Mouse (Mus musculus) forebrain, embryonic 11.5 days (tissue): Measurements from ENCODE around the gene Tmem202. TPM values are rescaled to one million over a fixed set of nuclear protein-coding genes. Genes with fewer than 3 reads are reported as not detected.

Experiments
- polyA plus RNA-seq: library from polyadenylated mRNA; unstranded; fragments of >200 nt; fragmentation: Nextera tagmentation; extraction: Ambion mirVana; gene quantifications from 2 replicates; pipeline ENCODE4 v1.2.1, GENCODE M21; 2014

Tmem202 gene
- polyA plus RNA-seq, 1 experiment from 2014 or later: not detected

Other genes starting within 250 kb of the Tmem202 start
- gene Adpgk, start 248.3 kb downstream of the Tmem202 start, polyA plus RNA-seq: 39.2 and 40.4 TPM in 2 replicates
- 19.8 and 22.3 TPM in 2 replicates for gene Bbs4, start 186.3 kb downstream of the Tmem202 start, polyA plus RNA-seq
- 22.8 and 27.1 TPM in 2 replicates for gene Arih1, start 53.2 kb downstream of the Tmem202 start, polyA plus RNA-seq
- 44.2 and 44.5 TPM in 2 replicates for gene Hexa, start 307 bp downstream of the Tmem202 start, polyA plus RNA-seq
- gene Celf6, start 38.1 kb upstream of the Tmem202 start, polyA plus RNA-seq: 8.3 and 9.6 TPM in 2 replicates
- 77.3 and 85.4 TPM in 2 replicates for gene Parp6, start 77.4 kb upstream of the Tmem202 start, polyA plus RNA-seq
- 2,195 and 2,371 TPM in 2 replicates for gene Pkm, start 116.5 kb upstream of the Tmem202 start, polyA plus RNA-seq
- gene Gramd2, start 140.3 kb upstream of the Tmem202 start, polyA plus RNA-seq: 0.40 and 0.48 TPM in 2 replicates
- gene Senp8, start 210.9 kb upstream of the Tmem202 start, polyA plus RNA-seq: 16.0 and 19.8 TPM in 2 replicates
- 18.4 and 19.2 TPM in 2 replicates for gene Myo9a, start 211.0 kb upstream of the Tmem202 start, polyA plus RNA-seq